Mouse (Mus musculus): ENCODE data around the gene Ctso.

GRCm38 (mm10) chr3:81949048-81949447 lies 16.6 kb downstream of the Ctso start:
- TF ChIP-seq CTCF (IDR thresholded peaks at IDR 0.05; ENCODE audit: extremely low read depth, insufficient read length, insufficient replicate concordance, low read depth, low read length) (no peak), POLR2A (IDR thresholded peaks at IDR 0.05; ENCODE audit: low read depth, low read length) (no peak)

All from small intestine, adult 2 months (tissue).